Mouse (Mus musculus): Measurements from ENCODE around the gene Zyx. TPM values are rescaled to one million over a fixed set of nuclear protein-coding genes. Genes with fewer than 3 reads are reported as not detected.

Zyx gene
- polyA plus RNA-seq, 1 experiment from 2014 or later, result 54.9 TPM

DNA sequence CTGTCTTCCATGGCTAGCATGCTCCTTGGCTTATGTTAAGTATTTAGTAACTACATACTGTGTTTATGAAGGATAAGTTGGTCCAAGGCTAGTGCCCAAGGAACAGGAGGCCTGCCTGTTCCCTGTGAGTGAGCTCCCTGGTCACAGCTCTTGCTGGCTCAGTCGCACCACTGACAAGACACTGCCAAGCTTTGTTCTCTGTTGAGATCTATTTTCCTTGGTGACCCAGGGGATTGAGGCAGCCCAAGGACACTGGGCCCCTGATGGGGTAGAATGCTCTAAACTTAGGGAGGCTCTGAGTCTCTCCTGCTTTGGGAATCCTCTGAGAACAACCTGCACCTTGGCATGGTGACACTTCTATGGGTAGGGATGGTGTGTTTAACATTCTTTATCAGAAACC is 12.6 kb downstream of the Zyx start:
- Histone ChIP-seq H3K4me1 (no peaks in the 10 kb centered on the region), H3K27ac (no peak overlapping the region), H3K27me3 (replicated peaks) (no peaks in the 10 kb centered on the region), H3K4me3 (no peak overlapping the region), H3K4me2 (no peak overlapping the region), H3K36me3 (replicated peaks) (peaks cover 16% of the 10 kb centered on the region), H3K9me3 (no peaks in the 10 kb centered on the region), H3K9ac (no peak overlapping the region)
- 62% methylated on average over 1 of the region's 1 CpGs for WGBS
- no peak for ATAC-seq (replicated peaks)

- H3K36me3 ChIP-seq (replicated peaks), result peaks cover 16% of the 10 kb centered on the region
- H3K27ac ChIP-seq, result no peak overlapping the region
- H3K27me3 ChIP-seq (replicated peaks), result no peaks in the 10 kb centered on the region
- no peaks in the 10 kb centered on the region for H3K4me1 ChIP-seq
- no peak overlapping the region for H3K4me2 ChIP-seq
- no peak overlapping the region for H3K9ac ChIP-seq
- H3K4me3 ChIP-seq, result no peak overlapping the region
- WGBS, result 64% methylated on average over 1 of the region's 1 CpGs
- no peaks in the 10 kb centered on the region for H3K9me3 ChIP-seq
- no peak; the same call in 1 of the 2 replicates for ATAC-seq (replicated peaks)
Measured at GRCm38 (mm10) chr6:42362497-42362896, 13.1 kb downstream of the Zyx start.

GRCm38 (mm10) chr6:42362974-42363373 is 13.5 kb downstream of the Zyx start:
- WGBS, result 54% methylated on average over 3 of the region's 3 CpGs
- Histone ChIP-seq H3K9ac (no peak overlapping the region), H3K36me3 (replicated peaks) (peaks cover 11% of the 10 kb centered on the region), H3K9me3 (no peaks in the 10 kb centered on the region), H3K4me2 (no peak overlapping the region), H3K4me1 (no peaks in the 10 kb centered on the region), H3K27ac (no peak overlapping the region), H3K27me3 (replicated peaks) (no peaks in the 10 kb centered on the region), H3K4me3 (no peak overlapping the region)
- peak; percentile 25; the same call in 1 of the 2 replicates for ATAC-seq (replicated peaks)

DNA sequence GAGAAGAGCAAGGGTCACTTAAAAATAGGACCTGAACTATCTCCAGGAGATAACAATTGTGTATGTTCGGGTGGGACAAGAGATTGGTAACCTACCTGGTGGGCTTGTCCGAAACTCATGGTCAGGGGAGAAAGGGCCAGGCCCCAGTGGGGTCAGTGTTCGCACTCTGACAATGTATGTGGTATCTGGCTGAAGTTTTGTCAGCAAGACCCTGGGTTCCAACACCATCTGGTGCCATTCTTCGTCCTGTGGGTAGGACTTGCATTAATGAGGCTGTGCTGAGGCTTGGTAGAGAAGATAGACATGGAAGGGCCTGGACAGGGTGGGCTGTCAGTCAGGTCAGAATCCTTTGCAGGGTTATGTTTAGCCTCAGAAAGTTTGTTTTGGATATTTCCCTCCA is 14.6 kb downstream of the Zyx start:
- ATAC-seq (replicated peaks), result no peak
- Histone ChIP-seq H3K4me3 (no peak overlapping the region), H3K9me3 (no peaks in the 10 kb centered on the region), H3K36me3 (replicated peaks) (0 out of 2 replicates have a peak, but pooled peaks cover 3% of the 10 kb centered on the region), H3K9ac (no peak overlapping the region), H3K27me3 (replicated peaks) (no peaks in the 10 kb centered on the region), H3K4me1 (no peaks in the 10 kb centered on the region), H3K4me2 (no peak overlapping the region), H3K27ac (no peak overlapping the region)
- WGBS, result 85% methylated on average over 4 of the region's 4 CpGs

GRCm38 (mm10) chr6:42364607-42365006 is 15.2 kb downstream of the Zyx start:
- no peaks in the 10 kb centered on the region for H3K4me1 ChIP-seq
- ATAC-seq (replicated peaks), result no peak
- no peak overlapping the region for H3K4me3 ChIP-seq
- H3K36me3 ChIP-seq (replicated peaks), result no peaks in the 10 kb centered on the region
- H3K27me3 ChIP-seq (replicated peaks), result no peaks in the 10 kb centered on the region
- no peak overlapping the region for H3K27ac ChIP-seq
- no peaks in the 10 kb centered on the region for H3K9me3 ChIP-seq
- WGBS, result 93% methylated on average over 15 of the region's 15 CpGs
- no peak overlapping the region for H3K9ac ChIP-seq
- H3K4me2 ChIP-seq, result no peak overlapping the region

GRCm38 (mm10) chr6:42365215-42365614 is 15.8 kb downstream of the Zyx start:
- no peak overlapping the region for H3K27ac ChIP-seq
- no peak overlapping the region for H3K4me2 ChIP-seq
- H3K4me1 ChIP-seq, result no peaks in the 10 kb centered on the region
- no peaks in the 10 kb centered on the region for H3K27me3 ChIP-seq (replicated peaks)
- no peak overlapping the region for H3K4me3 ChIP-seq
- no peaks in the 10 kb centered on the region for H3K36me3 ChIP-seq (replicated peaks)
- H3K9me3 ChIP-seq, result no peaks in the 10 kb centered on the region
- WGBS, result 95% methylated on average over 6 of the region's 6 CpGs
- H3K9ac ChIP-seq, result no peak overlapping the region
- no peak for ATAC-seq (replicated peaks)

- no peaks in the 10 kb centered on the region for H3K9me3 ChIP-seq
- no peaks in the 10 kb centered on the region for H3K36me3 ChIP-seq (replicated peaks)
- WGBS, result 11% methylated on average over 3 of the region's 3 CpGs
Measured at GRCm38 (mm10) chr6:42369870-42370269, 20.4 kb downstream of the Zyx start.

GRCm38 (mm10) chr6:42370630-42371363 is 21.4 kb downstream of the Zyx start:
- Histone ChIP-seq H3K9ac (no peak overlapping the region), H3K9me3 (no peaks in the 10 kb centered on the region), H3K27me3 (replicated peaks) (0 out of 2 replicates have a peak, but pooled peaks cover 7% of the 10 kb centered on the region), H3K36me3 (replicated peaks) (no peaks in the 10 kb centered on the region), H3K4me1 (peaks cover 14% of the 10 kb centered on the region), H3K27ac (no peak overlapping the region), H3K4me2 (no peak overlapping the region), H3K4me3 (no peak overlapping the region)
- WGBS, result 36% methylated on average over 4 of the region's 4 CpGs
- ATAC-seq (replicated peaks), result no peak

More at GRCm38 (mm10) chr6:42369870-42370269, 20.4 kb downstream of the Zyx start:
- Histone ChIP-seq H3K4me1 (peaks cover 14% of the 10 kb centered on the region), H3K27ac (no peak overlapping the region), H3K27me3 (replicated peaks) (0 out of 2 replicates have a peak, but pooled peaks cover 7% of the 10 kb centered on the region), H3K9ac (no peak overlapping the region), H3K4me2 (no peak overlapping the region), H3K4me3 (no peak overlapping the region)
- ATAC-seq (replicated peaks), result no peak

GRCm38 (mm10) chr6:42372001-42372400 is 22.6 kb downstream of the Zyx start:
- Histone ChIP-seq H3K27ac (no peak overlapping the region), H3K4me1 (peaks cover 14% of the 10 kb centered on the region), H3K36me3 (replicated peaks) (no peaks in the 10 kb centered on the region), H3K9me3 (no peaks in the 10 kb centered on the region), H3K9ac (no peak overlapping the region), H3K27me3 (replicated peaks) (0 out of 2 replicates have a peak, but pooled peaks cover 7% of the 10 kb centered on the region), H3K4me3 (no peak overlapping the region), H3K4me2 (no peak overlapping the region)
- WGBS, result 6% methylated on average over 3 of the region's 3 CpGs
- ATAC-seq (replicated peaks), result peak; percentile 8; the same call in 1 of the 2 replicates

DNA sequence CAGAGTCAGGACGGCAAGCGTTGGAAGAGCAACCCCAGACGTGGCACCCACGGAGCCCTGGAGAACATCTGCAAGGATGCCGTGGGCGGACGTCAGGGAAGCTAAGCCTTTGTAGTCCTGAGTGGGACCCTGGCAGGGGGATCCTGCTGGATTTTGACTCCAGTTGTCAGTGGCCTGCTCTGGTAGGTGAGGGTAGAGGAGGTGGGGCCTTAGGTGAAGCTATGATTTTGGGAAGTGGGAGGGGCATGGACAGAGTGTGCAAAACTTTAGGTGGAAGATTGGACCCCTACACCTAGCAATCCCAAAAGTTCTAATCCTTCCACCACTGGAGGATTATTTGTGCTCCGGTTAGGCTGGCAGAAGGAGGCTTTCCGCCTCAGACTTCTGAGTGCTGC is 23.0 kb downstream of the Zyx start:
- H3K4me2 ChIP-seq, result peak overlapping the region; percentile 99
- 0 out of 2 replicates have a peak, but pooled peaks cover 7% of the 10 kb centered on the region for H3K27me3 ChIP-seq (replicated peaks)
- H3K27ac ChIP-seq, result no peak overlapping the region
- peak; percentile 46 for ATAC-seq (replicated peaks)
- H3K36me3 ChIP-seq (replicated peaks), result no peaks in the 10 kb centered on the region
- no peaks in the 10 kb centered on the region for H3K9me3 ChIP-seq
- WGBS, result 22% methylated on average over 9 of the region's 9 CpGs
- H3K4me1 ChIP-seq, result peaks cover 14% of the 10 kb centered on the region
- H3K4me3 ChIP-seq, result peak overlapping the region; percentile 51; the same call in 1 of the 2 replicates
- H3K9ac ChIP-seq, result no peak overlapping the region

GRCm38 (mm10) chr6:42372816-42373547 is 23.6 kb downstream of the Zyx start, which contains the start of gene Epha1:
Gene Epha1, minus strand, starts transcription at chr6:42373268.
- Histone ChIP-seq H3K4me2 (peak within 1 kb of the TSS; percentile 99), H3K36me3 (replicated peaks) (no peaks in the 10 kb centered on the region), H3K9me3 (no peaks in the 10 kb centered on the region), H3K9ac (peak within 1 kb of the TSS; percentile 48), H3K4me1 (peaks cover 14% of the 10 kb centered on the region), H3K4me3 (peak within 1 kb of the TSS; percentile 51), H3K27me3 (replicated peaks) (0 out of 2 replicates have a peak, but pooled peaks cover 7% of the 10 kb centered on the region), H3K27ac (no peak within 1 kb of the TSS)
- WGBS, result under 1% methylated on average over 36 of the region's 36 CpGs
- ATAC-seq (replicated peaks), result peak; percentile 83

DNA sequence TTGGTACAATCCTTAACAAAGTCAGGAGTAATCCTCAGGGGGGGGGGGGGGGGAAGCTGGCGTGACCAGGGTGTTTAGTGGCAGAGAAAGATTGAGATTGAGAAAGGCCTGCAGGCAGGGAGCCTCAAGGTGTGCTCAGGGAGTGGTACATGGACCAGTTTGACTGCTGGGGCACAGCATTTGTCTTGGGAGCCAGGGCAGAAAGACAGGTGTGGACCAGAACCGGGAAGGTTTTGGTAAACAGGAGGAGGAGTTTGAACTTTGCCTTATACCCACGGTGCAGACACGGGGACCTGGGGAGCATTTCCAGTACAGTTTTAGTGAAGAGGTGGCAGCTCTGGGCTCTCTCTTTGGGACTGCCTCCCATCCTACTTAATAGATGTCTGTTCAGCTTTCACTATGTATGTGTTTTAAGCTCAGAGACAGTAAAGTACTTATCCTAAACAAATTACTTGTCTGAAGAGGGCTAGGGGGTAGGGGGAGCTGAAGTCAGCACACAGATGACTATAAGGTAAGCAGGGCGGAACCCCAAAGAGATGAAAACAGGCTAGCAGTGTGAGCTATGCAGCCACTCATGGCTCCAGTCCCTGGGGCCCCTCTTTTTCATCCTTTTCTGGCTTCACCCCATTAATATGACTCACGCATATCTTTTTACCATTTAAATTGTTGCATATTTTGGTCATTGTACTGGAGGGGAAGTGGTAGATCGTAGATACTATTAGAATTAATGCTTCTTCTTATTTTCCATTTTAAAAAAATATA is 24.4 kb downstream of the Zyx start:
- H3K4me1 ChIP-seq, result peaks cover 14% of the 10 kb centered on the region
- 0 out of 2 replicates have a peak overlapping the region, but pooled peaks have one; percentile 48 for H3K9ac ChIP-seq
- no peak overlapping the region for H3K27ac ChIP-seq
- peak; percentile 32 for ATAC-seq (replicated peaks)
- peak overlapping the region; percentile 99 for H3K4me2 ChIP-seq
- no peaks in the 10 kb centered on the region for H3K9me3 ChIP-seq
- H3K4me3 ChIP-seq, result peak overlapping the region; percentile 51
- H3K27me3 ChIP-seq (replicated peaks), result peaks cover 7% of the 10 kb centered on the region; the same call in 1 of the 2 replicates
- no peaks in the 10 kb centered on the region for H3K36me3 ChIP-seq (replicated peaks)
- 40% methylated on average over 7 of the region's 7 CpGs for WGBS
